In genomic region chr4:155904318-155905102, GRCm38 (mm10) we compare ENCODE assay signal across 9 mouse cellular contexts. TPM values are rescaled to one million over a fixed set of nuclear protein-coding genes. Genes with fewer than 3 reads are reported as not detected.
DNase-seq lines count a peak whose midpoint lies in the region; ATAC-seq and TF ChIP-seq lines count a peak whose summit lies in the region.
"Had no signal": no experiment of that assay in that cellular context is flagged by ENCODE, and none has a peak within 500 bp of the region (broad histone marks: within the 10 kb centered on the region; RNA-seq: fewer than 3 reads in every experiment).

No protein-coding gene starts in this region.

- no peaks in the 10 kb centered on the region for H3K27me3 ChIP-seq in embryonic facial prominence, embryonic 11.5 days (ENCODE audit: control insufficient read depth, insufficient read depth, low read length)
- no peaks in the 10 kb centered on the region for H3K27me3 ChIP-seq in embryonic facial prominence, embryonic 10.5 days (replicated peaks; ENCODE audit: low read depth, poor library complexity, severe bottlenecking)
- no peaks in the 10 kb centered on the region for H3K27me3 ChIP-seq in lung, postnatal 0 days (replicated peaks; ENCODE audit: insufficient read depth, low read length)
- H3K27me3 ChIP-seq in liver, embryonic 14.5 days (ENCODE audit: control insufficient read depth, insufficient read depth, low read length) = no peaks in the 10 kb centered on the region
- H3K27me3 ChIP-seq: liver, embryonic 13.5 days had no signal

- ATAC-seq in embryonic facial prominence, embryonic 11.5 days (replicated peaks; ENCODE audit: insufficient number of reproducible peaks, low FRiP score, low TSS enrichment, low read depth) = 0 out of 2 replicates have a peak, but pooled peaks have one; percentile 12
- no peak for ATAC-seq in lung, postnatal 0 days
- no peak for ATAC-seq in liver, embryonic 14.5 days (ENCODE audit: insufficient read depth)

- H3K27ac ChIP-seq in embryonic facial prominence, embryonic 11.5 days (replicated peaks; ENCODE audit: low read depth, low read length) = no peak overlapping the region
- no peak overlapping the region for H3K27ac ChIP-seq in embryonic facial prominence, embryonic 10.5 days (replicated peaks)
- no peak overlapping the region for H3K27ac ChIP-seq in lung, postnatal 0 days (ENCODE audit: low read length)
- H3K27ac ChIP-seq in liver, embryonic 14.5 days = no peak overlapping the region
- H3K27ac ChIP-seq: liver, embryonic 13.5 days had no signal

- DNase-seq in embryonic facial prominence, embryonic 11.5 days (ENCODE audit: low spot score) = peak; percentile 14
- no peak for DNase-seq in embryonic facial prominence, embryonic 10.5 days (ENCODE audit: low spot score)
- DNase-seq in lung, postnatal 0 days (ENCODE audit: low spot score) = no peak
- no peak for DNase-seq in lung, postnatal 36 days
- peak; percentile 6 for DNase-seq in adrenal gland, adult 8-10 months
- peak; percentile 16 to 43 for DNase-seq in gastrocnemius, postnatal 4 days (ENCODE audit: low spot score in 2 of 2)
- no peak for DNase-seq in liver, embryonic 14.5 days (ENCODE audit: low read depth in 3 of 3, low spot score in 3 of 3)
- no peak for DNase-seq in thymus, postnatal 0 days (ENCODE audit: low spot score)
- DNase-seq: liver, embryonic 13.5 days had no signal

- H3K4me1 ChIP-seq in embryonic facial prominence, embryonic 11.5 days (ENCODE audit: control insufficient read depth, insufficient read depth, low read length) = no peaks in the 10 kb centered on the region
- H3K4me1 ChIP-seq in embryonic facial prominence, embryonic 10.5 days = no peaks in the 10 kb centered on the region; the same call in 1 of the 2 replicates
- no peaks in the 10 kb centered on the region for H3K4me1 ChIP-seq in lung, postnatal 0 days (ENCODE audit: insufficient read depth, low read depth, low read length)
- H3K4me1 ChIP-seq in liver, embryonic 14.5 days (replicated peaks; ENCODE audit: control insufficient read depth in 2 of 2, insufficient read depth in 2 of 2, low read length in 1 of 2) = no peaks in the 10 kb centered on the region
- H3K4me1 ChIP-seq: liver, embryonic 13.5 days had no signal

- 93% methylated on average over 13 of the region's 13 CpGs for WGBS in embryonic facial prominence, embryonic 11.5 days
- WGBS in embryonic facial prominence, embryonic 10.5 days = 88% methylated on average over 13 of the region's 13 CpGs
- WGBS in lung, postnatal 0 days = 91% methylated on average over 13 of the region's 13 CpGs
- 82% methylated on average over 13 of the region's 13 CpGs for WGBS in liver, embryonic 14.5 days (ENCODE audit: insufficient replicate concordance)

- no peak overlapping the region for H3K4me3 ChIP-seq in embryonic facial prominence, embryonic 11.5 days (ENCODE audit: low read depth, low read length)
- no peak overlapping the region for H3K4me3 ChIP-seq in embryonic facial prominence, embryonic 10.5 days
- H3K4me3 ChIP-seq in lung, postnatal 0 days (ENCODE audit: low read depth, low read length) = no peak overlapping the region
- H3K4me3 ChIP-seq in liver, embryonic 14.5 days (ENCODE audit: insufficient read depth in 1 of 2, low read depth in 2 of 2, low read length in 2 of 2) = no peak overlapping the region
- H3K4me3 ChIP-seq: liver, embryonic 13.5 days had no signal

- no peak overlapping the region for H3K4me2 ChIP-seq in embryonic facial prominence, embryonic 11.5 days (ENCODE audit: low read depth, low read length)
- no peak overlapping the region for H3K4me2 ChIP-seq in lung, postnatal 0 days (replicated peaks; ENCODE audit: low read depth, low read length)
- H3K4me2 ChIP-seq in liver, embryonic 14.5 days (ENCODE audit: low read depth) = no peak overlapping the region
- H3K4me2 ChIP-seq: liver, embryonic 13.5 days had no signal

- peaks cover 6% of the 10 kb centered on the region; the same call in 1 of the 2 replicates for H3K36me3 ChIP-seq in embryonic facial prominence, embryonic 11.5 days (replicated peaks; ENCODE audit: control insufficient read depth, insufficient read depth, low read depth, low read length)
- H3K36me3 ChIP-seq in embryonic facial prominence, embryonic 10.5 days (replicated peaks) = peaks cover 79% of the 10 kb centered on the region
- H3K36me3 ChIP-seq in lung, postnatal 0 days (ENCODE audit: insufficient read depth, low read length) = peaks cover 27% of the 10 kb centered on the region
- peaks cover 16% of the 10 kb centered on the region for H3K36me3 ChIP-seq in liver, embryonic 14.5 days (replicated peaks; ENCODE audit: control insufficient read depth, insufficient read depth, low read depth)

- H3K9ac ChIP-seq in embryonic facial prominence, embryonic 11.5 days (replicated peaks; ENCODE audit: low read length) = no peak overlapping the region
- no peak overlapping the region for H3K9ac ChIP-seq in lung, postnatal 0 days (replicated peaks; ENCODE audit: low read depth)
- no peak overlapping the region for H3K9ac ChIP-seq in liver, embryonic 14.5 days (replicated peaks)
- H3K9ac ChIP-seq: liver, embryonic 13.5 days had no signal

- no peaks in the 10 kb centered on the region for H3K9me3 ChIP-seq in embryonic facial prominence, embryonic 11.5 days (replicated peaks; ENCODE audit: control insufficient read depth, low read length)
- no peaks in the 10 kb centered on the region for H3K9me3 ChIP-seq in embryonic facial prominence, embryonic 10.5 days
- no peaks in the 10 kb centered on the region for H3K9me3 ChIP-seq in lung, postnatal 0 days (ENCODE audit: low read length)
- H3K9me3 ChIP-seq in liver, embryonic 14.5 days (ENCODE audit: control insufficient read depth, low read length) = no peaks in the 10 kb centered on the region

- TF ChIP-seq CTCF in lung, postnatal 0 days (IDR thresholded peaks at IDR 0.05) = peak; percentile 52
- TF ChIP-seq CTCF in liver, embryonic 14.5 days (IDR thresholded peaks at IDR 0.05; ENCODE audit: low read depth) = peak; percentile 70

- no peak for TF ChIP-seq EP300 in lung, postnatal 0 days (IDR thresholded peaks at IDR 0.05)
- TF ChIP-seq EP300 in liver, embryonic 14.5 days (IDR thresholded peaks at IDR 0.05; ENCODE audit: low read depth) = no peak

RNA-seq across cellular contexts. Expression of gene Acap3, which starts 12.9 kb away (rescaled TPM):
- 18.6 and 21.2 TPM in 2 replicates for polyA plus RNA-seq in embryonic facial prominence, embryonic 11.5 days (2014; fragmentation: Nextera tagmentation; extraction: Ambion mirVana)
- polyA plus RNA-seq in embryonic facial prominence, embryonic 10.5 days (2016; fragmentation: Nextera tagmentation; extraction: Ambion mirVana) = 24.1 and 28.0 TPM in 2 replicates
- polyA plus RNA-seq in lung, postnatal 0 days (2015; fragmentation: Nextera tagmentation; extraction: Ambion mirVana) = 12.7 and 13.4 TPM in 2 replicates
- 10 to 100 TPM; 18.2 to 49.2 (median 30.9) TPM for total RNA-seq in adrenal gland, adult 8-10 months (2022)
- 10 to 100 TPM; 30.1 to 31.6 TPM for total RNA-seq in gastrocnemius, postnatal 4 days (2021)
- polyA plus RNA-seq in liver, embryonic 14.5 days (2012; rRNA removed) = 9.4 and 9.6 TPM in 2 replicates
- 4.7 and 5.5 TPM in 2 replicates for polyA plus RNA-seq in liver, embryonic 14.5 days (2014; fragmentation: Nextera tagmentation; extraction: Ambion mirVana)
- polyA plus RNA-seq in thymus, postnatal 0 days (2015; fragmentation: Nextera tagmentation; extraction: Ambion mirVana) = 9.7 and 11.6 TPM in 2 replicates

RNA-seq across cellular contexts. Expression of gene Pusl1, which starts 12.9 kb away (rescaled TPM):
- 35.6 and 39.3 TPM in 2 replicates for polyA plus RNA-seq in embryonic facial prominence, embryonic 11.5 days (2014; fragmentation: Nextera tagmentation; extraction: Ambion mirVana)
- 50.1 and 52.7 TPM in 2 replicates for polyA plus RNA-seq in embryonic facial prominence, embryonic 10.5 days (2016; fragmentation: Nextera tagmentation; extraction: Ambion mirVana)
- 29.3 and 29.9 TPM in 2 replicates for polyA plus RNA-seq in lung, postnatal 0 days (2015; fragmentation: Nextera tagmentation; extraction: Ambion mirVana)
- 10 to 100 TPM; 23.2 to 51.5 (median 41.4) TPM for total RNA-seq in adrenal gland, adult 8-10 months (2022)
- 10 to 100 TPM; 27.4 to 30.1 TPM for total RNA-seq in gastrocnemius, postnatal 4 days (2021)
- 16.8 and 19.4 TPM in 2 replicates for polyA plus RNA-seq in liver, embryonic 14.5 days (2012; rRNA removed)
- polyA plus RNA-seq in liver, embryonic 14.5 days (2014; fragmentation: Nextera tagmentation; extraction: Ambion mirVana) = 12.9 and 14.9 TPM in 2 replicates
- 39.9 and 42.5 TPM in 2 replicates for polyA plus RNA-seq in thymus, postnatal 0 days (2015; fragmentation: Nextera tagmentation; extraction: Ambion mirVana)

RNA-seq across cellular contexts. Expression of gene Ints11, which starts 35.2 kb away (rescaled TPM):
- 92.8 and 93.0 TPM in 2 replicates for polyA plus RNA-seq in embryonic facial prominence, embryonic 11.5 days (2014; fragmentation: Nextera tagmentation; extraction: Ambion mirVana)
- 97.9 and 109 TPM in 2 replicates for polyA plus RNA-seq in embryonic facial prominence, embryonic 10.5 days (2016; fragmentation: Nextera tagmentation; extraction: Ambion mirVana)
- 31.7 and 34.8 TPM in 2 replicates for polyA plus RNA-seq in lung, postnatal 0 days (2015; fragmentation: Nextera tagmentation; extraction: Ambion mirVana)
- 10 to 100 TPM; 32.3 to 34.6 (median 33.3) TPM for total RNA-seq in adrenal gland, adult 8-10 months (2022)
- 10 to 100 TPM; 22.0 to 25.2 TPM for total RNA-seq in gastrocnemius, postnatal 4 days (2021)
- polyA plus RNA-seq in liver, embryonic 14.5 days (2012; rRNA removed) = 16.7 and 22.1 TPM in 2 replicates
- 34.0 and 34.6 TPM in 2 replicates for polyA plus RNA-seq in liver, embryonic 14.5 days (2014; fragmentation: Nextera tagmentation; extraction: Ambion mirVana)
- polyA plus RNA-seq in thymus, postnatal 0 days (2015; fragmentation: Nextera tagmentation; extraction: Ambion mirVana) = 84.9 and 92.2 TPM in 2 replicates

RNA-seq across cellular contexts. Expression of gene Cptp, which starts 35.3 kb away (rescaled TPM):
- polyA plus RNA-seq in embryonic facial prominence, embryonic 11.5 days (2014; fragmentation: Nextera tagmentation; extraction: Ambion mirVana) = 18.3 and 21.1 TPM in 2 replicates
- polyA plus RNA-seq in embryonic facial prominence, embryonic 10.5 days (2016; fragmentation: Nextera tagmentation; extraction: Ambion mirVana) = 18.6 and 19.4 TPM in 2 replicates
- 10.8 and 13.8 TPM in 2 replicates for polyA plus RNA-seq in lung, postnatal 0 days (2015; fragmentation: Nextera tagmentation; extraction: Ambion mirVana)
- 10 to 100 TPM; 16.4 to 29.0 (median 17.9) TPM for total RNA-seq in adrenal gland, adult 8-10 months (2022)
- total RNA-seq in gastrocnemius, postnatal 4 days (2021) = 10 to 100 TPM; 14.0 to 17.6 TPM
- 5.6 and 6.6 TPM in 2 replicates for polyA plus RNA-seq in liver, embryonic 14.5 days (2012; rRNA removed)
- 7.6 and 9.4 TPM in 2 replicates for polyA plus RNA-seq in liver, embryonic 14.5 days (2014; fragmentation: Nextera tagmentation; extraction: Ambion mirVana)
- polyA plus RNA-seq in thymus, postnatal 0 days (2015; fragmentation: Nextera tagmentation; extraction: Ambion mirVana) = 9.4 and 11.4 TPM in 2 replicates

RNA-seq across cellular contexts. Expression of gene Ube2j2, which starts 39.1 kb away (rescaled TPM):
- 158 and 161 TPM in 2 replicates for polyA plus RNA-seq in embryonic facial prominence, embryonic 11.5 days (2014; fragmentation: Nextera tagmentation; extraction: Ambion mirVana)
- 146 and 151 TPM in 2 replicates for polyA plus RNA-seq in embryonic facial prominence, embryonic 10.5 days (2016; fragmentation: Nextera tagmentation; extraction: Ambion mirVana)
- polyA plus RNA-seq in lung, postnatal 0 days (2015; fragmentation: Nextera tagmentation; extraction: Ambion mirVana) = 66.6 and 67.0 TPM in 2 replicates
- total RNA-seq in adrenal gland, adult 8-10 months (2022) = 10 to 100 TPM; 64.3 to 87.8 (median 77.0) TPM
- 10 to 100 TPM; 59.6 to 74.0 TPM for total RNA-seq in gastrocnemius, postnatal 4 days (2021)
- 19.9 and 36.9 TPM in 2 replicates for polyA plus RNA-seq in liver, embryonic 14.5 days (2012; rRNA removed)
- 61.5 and 62.3 TPM in 2 replicates for polyA plus RNA-seq in liver, embryonic 14.5 days (2014; fragmentation: Nextera tagmentation; extraction: Ambion mirVana)
- polyA plus RNA-seq in thymus, postnatal 0 days (2015; fragmentation: Nextera tagmentation; extraction: Ambion mirVana) = 117 and 128 TPM in 2 replicates

Comparison
In these comparisons a context has a peak if more than half of its experiments do, and no peak if none do; other contexts are left out.
1. DNase-seq: peak in embryonic facial prominence, embryonic 11.5 days (single experiment), adrenal gland, adult 8-10 months (single experiment) and gastrocnemius, postnatal 4 days (2 of 2); none in embryonic facial prominence, embryonic 10.5 days (single experiment), lung, postnatal 0 days (single experiment), lung, postnatal 36 days (single experiment), liver, embryonic 14.5 days (0 of 3) and thymus, postnatal 0 days (single experiment).